Mouse (Mus musculus) heart, embryonic 11.5 days (tissue): Measurements from ENCODE around the gene A730071L15Rik. TPM values are rescaled to one million over a fixed set of nuclear protein-coding genes. Genes with fewer than 3 reads are reported as not detected.

Experiments
- ATAC-seq: fragments of 200-750 bp; cut with Nextera tagmentation; replicated peaks from 2 replicates; pipeline ENCODE4 v1.8.0; 2017; ENCODE audit warnings: moderate library complexity; ENCODE audit not compliant: insufficient number of reproducible peaks, low FRiP score, low TSS enrichment
- H3K27ac ChIP-seq: fragments of 300-500 bp; sonication (generic); 2 replicates; pipeline ENCODE4 v1.5.1; 2014; ENCODE audit warnings: mild to moderate bottlenecking, low read depth, low read length
- H3K27me3 ChIP-seq: fragments of 300-500 bp; sonication (generic); 2 replicates; pipeline ENCODE4 v1.6.1; 2014; ENCODE audit warnings: mild to moderate bottlenecking, low read length, mixed read lengths; ENCODE audit not compliant: control insufficient read depth, insufficient read depth
- H3K36me3 ChIP-seq: fragments of 300-500 bp; sonication (generic); 2 replicates; pipeline ENCODE4 v1.6.1; 2014; ENCODE audit warnings: mild to moderate bottlenecking, low read length, moderate library complexity, mixed read lengths; ENCODE audit not compliant: control insufficient read depth, insufficient read depth
- H3K4me1 ChIP-seq: fragments of 300-500 bp; sonication (generic); 2 replicates; pipeline ENCODE4 v1.6.1; 2014; ENCODE audit warnings: low read length; ENCODE audit not compliant: control insufficient read depth, insufficient read depth
- H3K4me2 ChIP-seq: fragments of 300-500 bp; sonication (generic); 2 replicates; pipeline ENCODE4 v1.6.1; 2014; ENCODE audit warnings: mild to moderate bottlenecking, moderate library complexity
- H3K4me3 ChIP-seq: fragments of 300-500 bp; sonication (generic); 2 replicates; pipeline ENCODE4 v1.5.1; 2014; ENCODE audit warnings: low read depth, low read length
- H3K9ac ChIP-seq: fragments of 300-500 bp; sonication (generic); 2 replicates; pipeline ENCODE4 v1.6.1; 2014; ENCODE audit warnings: mild to moderate bottlenecking, low read depth, low read length, moderate library complexity
- H3K9me3 ChIP-seq: fragments of 300-500 bp; sonication (generic); replicated peaks from 2 replicates; pipeline ENCODE4 v1.6.1; 2016; ENCODE audit warnings: low read length; ENCODE audit not compliant: control insufficient read depth
- WGBS: fragments of 180-500 bp; shearing (Covaris S2); extraction: QIAGEN DNeasy Blood & Tissue Kit; methylation state at CpG from one replicate; pipeline ENCODE4 v1.1.7; 2014; ENCODE audit not compliant: insufficient replicate concordance; 5-methylcytosine and 5-hydroxymethylcytosine counted together
- polyA plus RNA-seq: library from polyadenylated mRNA; unstranded; fragments of >200 nt; fragmentation: Nextera tagmentation; extraction: Ambion mirVana; gene quantifications from 2 replicates; pipeline ENCODE4 v1.2.1, GENCODE M21; 2014

Gene A730071L15Rik
- polyA plus RNA-seq, 1 experiment from 2014 or later, result 0.84 TPM

DNA sequence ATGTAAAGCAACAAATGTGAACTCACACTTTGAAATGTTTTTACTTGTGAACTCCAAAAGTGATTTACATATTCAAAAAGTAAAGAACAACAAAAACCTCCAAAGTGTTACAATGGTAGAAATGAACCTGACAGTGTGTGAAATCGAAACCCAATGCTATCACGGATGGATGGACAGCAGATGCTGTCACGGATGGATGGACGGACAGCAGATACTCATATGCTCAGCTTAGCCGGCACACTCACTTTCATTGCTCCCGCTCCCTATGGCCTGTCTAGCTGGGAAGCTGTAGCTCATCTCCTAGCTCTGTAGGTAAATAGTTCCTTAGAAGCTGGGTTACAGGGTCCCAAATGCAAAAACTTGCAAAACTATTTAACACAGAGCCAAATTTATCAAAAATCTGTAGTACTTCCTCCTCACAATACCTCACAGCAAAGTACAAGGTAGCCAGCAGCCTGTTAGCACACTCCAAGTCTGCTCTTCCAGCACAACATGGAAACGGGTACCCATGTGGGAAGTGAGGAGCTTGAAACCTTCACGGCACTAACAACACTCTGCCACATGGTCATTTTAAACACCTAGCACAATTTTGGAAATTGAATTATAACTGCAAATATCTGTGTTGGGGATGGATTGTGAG, 21.9 kb upstream of the A730071L15Rik start:
- 81% methylated on average over 8 of the region's 8 CpGs for whole genome bisulfite sequencing
- peaks cover 30% of the 10 kb centered on the region for H3K4me1 ChIP-seq
- H3K4me3 ChIP-seq, result no peak overlapping the region
- no peaks in the 10 kb centered on the region for H3K9me3 ChIP-seq
- H3K27me3 ChIP-seq, result no peaks in the 10 kb centered on the region
- no peak for ATAC-seq
- H3K27ac ChIP-seq, result 0 out of 2 replicates have a peak overlapping the region, but pooled peaks have one; percentile 32
- H3K9ac ChIP-seq, result no peak overlapping the region
- H3K36me3 ChIP-seq, result no peaks in the 10 kb centered on the region
- H3K4me2 ChIP-seq, result no peak overlapping the region

DNA sequence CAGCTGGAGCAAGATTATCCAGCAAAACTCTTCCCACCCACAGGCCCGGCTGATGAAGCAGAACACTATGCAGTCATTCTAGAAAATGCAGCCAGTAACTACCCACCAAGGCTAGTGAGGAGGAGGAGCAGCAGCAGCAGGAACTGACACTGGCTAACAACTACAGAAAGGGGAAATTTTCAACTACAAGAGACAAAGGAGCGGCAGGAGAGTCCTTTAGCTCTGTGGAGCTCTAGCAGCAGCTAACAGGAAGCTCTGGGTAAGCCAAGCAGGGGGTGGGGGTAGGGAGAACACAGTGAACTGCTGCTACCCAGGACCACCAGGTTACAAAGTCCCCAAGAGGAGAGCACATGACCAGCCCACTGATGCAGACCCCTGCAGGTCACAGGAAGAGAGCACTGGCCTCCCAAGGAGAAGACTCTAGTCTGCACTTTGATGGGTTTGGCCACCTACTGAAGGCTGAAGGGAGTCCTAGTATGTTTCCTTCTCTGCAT, 21.1 kb upstream of the A730071L15Rik start:
- Histone ChIP-seq H3K4me2 (no peak overlapping the region), H3K4me3 (no peak overlapping the region), H3K9ac (0 out of 2 replicates have a peak overlapping the region, but pooled peaks have one; percentile 12), H3K9me3 (no peaks in the 10 kb centered on the region), H3K27ac (peak overlapping the region; percentile 32), H3K27me3 (no peaks in the 10 kb centered on the region), H3K4me1 (peaks cover 33% of the 10 kb centered on the region), H3K36me3 (no peaks in the 10 kb centered on the region)
- WGBS, result 18% methylated on average over 2 of the region's 2 CpGs
- no peak for ATAC-seq

- no peak overlapping the region for H3K4me3 ChIP-seq
- no peaks in the 10 kb centered on the region for H3K36me3 ChIP-seq
- H3K27me3 ChIP-seq, result no peaks in the 10 kb centered on the region
- 17% methylated on average over 8 of the region's 8 CpGs for WGBS
- H3K4me2 ChIP-seq, result no peak overlapping the region
- H3K9me3 ChIP-seq, result no peaks in the 10 kb centered on the region
- no peak for ATAC-seq
- H3K9ac ChIP-seq, result 0 out of 2 replicates have a peak overlapping the region, but pooled peaks have one; percentile 22
- peaks cover 33% of the 10 kb centered on the region for H3K4me1 ChIP-seq
- peak overlapping the region; percentile 32; the same call in 1 of the 2 replicates for H3K27ac ChIP-seq
Measured at GRCm38 (mm10) chr11:6179194-6179593, 20.6 kb upstream of the A730071L15Rik start.

DNA sequence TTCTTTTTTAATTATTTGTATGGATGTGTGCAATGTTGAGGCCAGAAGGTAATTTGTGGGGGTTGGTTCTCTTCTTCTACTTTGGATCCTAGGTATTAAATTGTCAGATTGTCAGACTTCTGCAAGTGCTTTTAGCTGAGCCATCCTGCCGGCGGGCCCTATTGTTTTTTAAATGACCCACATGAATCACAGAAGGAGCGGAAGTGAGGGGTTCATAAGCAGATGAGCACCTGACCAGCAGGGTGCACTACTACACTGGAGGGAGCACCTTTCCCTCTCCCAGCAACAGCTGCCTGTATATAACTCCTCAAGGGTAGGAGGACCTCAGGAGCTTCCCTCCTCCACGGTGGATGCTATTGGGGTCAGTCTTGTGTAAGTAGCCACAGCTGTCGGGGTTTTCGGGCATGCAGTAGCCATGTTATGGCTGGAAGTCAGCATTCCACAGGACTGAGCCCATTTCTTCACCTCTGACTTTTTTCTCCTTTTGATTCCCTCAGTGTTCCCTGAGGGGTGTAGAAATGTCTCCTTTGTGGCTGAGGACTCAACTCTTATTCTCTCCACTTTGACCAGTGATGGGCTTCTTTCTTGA, 18.9 kb upstream of the A730071L15Rik start:
- no peak for ATAC-seq
- H3K27me3 ChIP-seq, result no peaks in the 10 kb centered on the region
- H3K4me3 ChIP-seq, result no peak overlapping the region
- H3K27ac ChIP-seq, result no peak overlapping the region
- H3K36me3 ChIP-seq, result no peaks in the 10 kb centered on the region
- H3K9ac ChIP-seq, result no peak overlapping the region
- H3K4me2 ChIP-seq, result no peak overlapping the region
- peaks cover 26% of the 10 kb centered on the region for H3K4me1 ChIP-seq
- no peaks in the 10 kb centered on the region for H3K9me3 ChIP-seq
- WGBS, result 61% methylated on average over 6 of the region's 6 CpGs

- Histone ChIP-seq H3K36me3 (no peaks in the 10 kb centered on the region), H3K4me2 (no peak overlapping the region)
- ATAC-seq, result no peak
Measured at GRCm38 (mm10) chr11:6183246-6183645, 16.6 kb upstream of the A730071L15Rik start.

DNA sequence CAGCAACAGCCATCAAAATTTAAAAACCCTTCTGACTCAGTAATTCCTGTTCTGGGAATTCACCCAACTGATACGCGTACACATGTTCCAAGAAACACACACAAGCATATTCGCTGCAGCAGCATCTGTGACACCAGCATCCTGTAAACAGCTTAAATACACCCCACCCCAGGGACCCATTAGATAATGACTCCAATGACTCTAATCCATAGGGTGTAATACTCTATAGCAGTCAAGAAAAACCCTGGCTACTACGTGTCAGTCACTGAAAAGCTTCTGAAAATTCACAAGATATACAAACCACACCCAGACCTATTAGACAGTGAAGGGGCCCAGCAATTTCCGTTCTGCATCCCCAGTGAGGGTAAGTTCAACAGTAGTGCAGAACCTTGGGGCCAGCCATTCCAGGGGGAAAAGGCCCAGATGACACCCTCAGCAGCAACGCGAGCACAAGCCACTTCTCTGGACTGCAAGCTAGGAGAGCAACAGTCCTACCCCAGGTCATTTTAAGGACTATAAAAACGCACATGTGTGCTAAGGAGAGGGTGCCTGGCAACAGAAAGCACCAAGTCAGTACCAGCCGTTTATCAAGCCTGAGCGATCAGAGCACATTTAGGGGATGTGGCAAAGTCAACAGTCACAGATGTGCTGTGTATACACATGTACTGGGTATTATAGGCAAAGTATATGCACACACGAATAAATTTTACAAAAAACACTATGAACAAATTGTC, 15.5 kb upstream of the A730071L15Rik start:
- Histone ChIP-seq H3K4me2 (no peak overlapping the region), H3K4me1 (peaks cover 13% of the 10 kb centered on the region), H3K9ac (no peak overlapping the region), H3K36me3 (no peaks in the 10 kb centered on the region), H3K9me3 (no peaks in the 10 kb centered on the region), H3K27ac (0 out of 2 replicates have a peak overlapping the region, but pooled peaks have one; percentile 6), H3K27me3 (no peaks in the 10 kb centered on the region), H3K4me3 (no peak overlapping the region)
- 69% methylated on average over 11 of the region's 11 CpGs for WGBS
- no peak for ATAC-seq

More at GRCm38 (mm10) chr11:6183246-6183645, 16.6 kb upstream of the A730071L15Rik start:
- Histone ChIP-seq H3K9ac (no peak overlapping the region), H3K9me3 (no peaks in the 10 kb centered on the region), H3K27ac (no peak overlapping the region), H3K4me3 (no peak overlapping the region), H3K27me3 (no peaks in the 10 kb centered on the region), H3K4me1 (peaks cover 23% of the 10 kb centered on the region)
- WGBS, result 76% methylated on average over 2 of the region's 2 CpGs

DNA sequence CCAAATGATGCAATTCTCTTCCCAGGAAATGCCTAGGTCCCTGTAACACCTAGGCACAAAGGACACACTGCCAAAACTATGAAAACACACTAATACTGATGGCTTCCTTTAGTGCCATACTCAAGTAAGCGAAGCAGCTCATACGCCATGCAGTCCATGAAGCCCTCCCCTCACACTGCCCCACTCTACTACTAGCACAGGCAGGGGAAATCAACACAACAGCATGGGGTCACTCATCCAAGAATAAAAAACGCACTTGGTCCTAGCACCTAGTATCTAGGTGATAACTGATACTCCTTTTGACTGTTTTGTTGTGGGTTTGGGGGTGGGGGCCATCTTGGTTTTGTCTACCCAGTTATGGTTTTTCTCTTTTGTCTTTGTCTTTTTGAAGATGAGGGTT, 12.4 kb upstream of the A730071L15Rik start:
- Histone ChIP-seq H3K4me1 (peaks cover 8% of the 10 kb centered on the region), H3K9ac (no peak overlapping the region), H3K27me3 (no peaks in the 10 kb centered on the region), H3K4me3 (no peak overlapping the region), H3K36me3 (no peaks in the 10 kb centered on the region; the same call in none of the 2 replicates), H3K27ac (no peak overlapping the region), H3K4me2 (no peak overlapping the region), H3K9me3 (no peaks in the 10 kb centered on the region)
- 79% methylated on average over 3 of the region's 3 CpGs for WGBS
- no peak for ATAC-seq

GRCm38 (mm10) chr11:6187878-6188277, 12.0 kb upstream of the A730071L15Rik start:
- 4% methylated on average over 2 of the region's 2 CpGs for WGBS
- Histone ChIP-seq H3K9me3 (no peaks in the 10 kb centered on the region), H3K27ac (no peak overlapping the region), H3K4me3 (no peak overlapping the region), H3K36me3 (no peaks in the 10 kb centered on the region; the same call in none of the 2 replicates), H3K9ac (no peak overlapping the region), H3K4me1 (peaks cover 7% of the 10 kb centered on the region), H3K4me2 (no peak overlapping the region), H3K27me3 (no peaks in the 10 kb centered on the region)
- ATAC-seq, result no peak
